10 mouse cellular contexts compared by ENCODE assay signal in genomic region chr7:67776636-67777305, GRCm38 (mm10). TPM values are rescaled to one million over a fixed set of nuclear protein-coding genes. Genes with fewer than 3 reads are reported as not detected.
DNase-seq lines count a peak whose midpoint lies in the region; ATAC-seq and TF ChIP-seq lines count a peak whose summit lies in the region.
"Had no signal": no experiment of that assay in that cellular context is flagged by ENCODE, and none has a peak within 500 bp of the region (broad histone marks: within the 10 kb centered on the region; RNA-seq: fewer than 3 reads in every experiment).

No protein-coding gene starts in this region.

- H3K4me1 ChIP-seq in hindbrain, embryonic 16.5 days (ENCODE audit: control insufficient read depth, insufficient read depth, low read depth, low read length), result no peaks in the 10 kb centered on the region
- H3K4me1 ChIP-seq in hindbrain, embryonic 12.5 days, result peaks cover 3% of the 10 kb centered on the region; the same call in 1 of the 2 replicates
- H3K4me1 ChIP-seq in neural tube, embryonic 11.5 days (ENCODE audit: control insufficient read depth, insufficient read depth, low read length), result no peaks in the 10 kb centered on the region
- H3K4me1 ChIP-seq in kidney, postnatal 0 days (replicated peaks; ENCODE audit: insufficient read depth, low read length), result 0 out of 2 replicates have a peak, but pooled peaks cover 6% of the 10 kb centered on the region
- H3K4me1 ChIP-seq in stomach, postnatal 0 days (replicated peaks; ENCODE audit: control insufficient read depth, insufficient read depth), result no peaks in the 10 kb centered on the region
- peaks cover 18% of the 10 kb centered on the region; the same call in 1 of the 2 replicates for H3K4me1 ChIP-seq in heart, embryonic 10.5 days

- no peak overlapping the region for H3K27ac ChIP-seq in hindbrain, embryonic 16.5 days (ENCODE audit: low read depth, low read length)
- H3K27ac ChIP-seq in hindbrain, embryonic 12.5 days, result no peak overlapping the region
- no peak overlapping the region for H3K27ac ChIP-seq in neural tube, embryonic 11.5 days (ENCODE audit: low read depth, low read length)
- H3K27ac ChIP-seq in kidney, postnatal 0 days, result no peak overlapping the region
- H3K27ac ChIP-seq in stomach, postnatal 0 days (replicated peaks), result no peak overlapping the region
- H3K27ac ChIP-seq in heart, embryonic 10.5 days, result no peak overlapping the region

- 0 out of 2 replicates have a peak, but pooled peaks have one; percentile 20 for ATAC-seq in hindbrain, embryonic 16.5 days
- ATAC-seq in hindbrain, embryonic 12.5 days (ENCODE audit: low FRiP score), result no peak
- ATAC-seq in neural tube, embryonic 11.5 days (ENCODE audit: insufficient read depth, low FRiP score, low TSS enrichment), result no peak
- no peak for ATAC-seq in kidney, postnatal 0 days (replicated peaks; ENCODE audit: low FRiP score, low read depth)
- ATAC-seq in stomach, postnatal 0 days (ENCODE audit: low FRiP score, low TSS enrichment), result no peak

- H3K9me3 ChIP-seq in hindbrain, embryonic 16.5 days (ENCODE audit: control insufficient read depth, low read length), result no peaks in the 10 kb centered on the region
- H3K9me3 ChIP-seq in hindbrain, embryonic 12.5 days (replicated peaks), result no peaks in the 10 kb centered on the region
- no peaks in the 10 kb centered on the region for H3K9me3 ChIP-seq in neural tube, embryonic 11.5 days (ENCODE audit: control insufficient read depth, low read length)
- no peaks in the 10 kb centered on the region for H3K9me3 ChIP-seq in kidney, postnatal 0 days (replicated peaks; ENCODE audit: low read length)
- H3K9me3 ChIP-seq in stomach, postnatal 0 days (ENCODE audit: control insufficient read depth, low read length), result no peaks in the 10 kb centered on the region
- H3K9me3 ChIP-seq in heart, embryonic 10.5 days, result no peaks in the 10 kb centered on the region

- H3K36me3 ChIP-seq in hindbrain, embryonic 16.5 days (ENCODE audit: control insufficient read depth, insufficient read depth, low read length), result no peaks in the 10 kb centered on the region
- no peaks in the 10 kb centered on the region for H3K36me3 ChIP-seq in hindbrain, embryonic 12.5 days
- H3K36me3 ChIP-seq in neural tube, embryonic 11.5 days (ENCODE audit: control insufficient read depth, insufficient read depth, low read length), result no peaks in the 10 kb centered on the region
- no peaks in the 10 kb centered on the region for H3K36me3 ChIP-seq in kidney, postnatal 0 days (ENCODE audit: insufficient read depth, low read length)
- no peaks in the 10 kb centered on the region for H3K36me3 ChIP-seq in stomach, postnatal 0 days (ENCODE audit: control insufficient read depth, insufficient read depth, low read length)
- H3K36me3 ChIP-seq in heart, embryonic 10.5 days, result no peaks in the 10 kb centered on the region

- TF ChIP-seq EP300 in stomach, postnatal 0 days (optimal IDR thresholded peaks at IDR 0.05), result no peak

- TF ChIP-seq CTCF in kidney, postnatal 0 days (IDR thresholded peaks at IDR 0.05; ENCODE audit: low read depth), result no peak
- TF ChIP-seq CTCF in stomach, postnatal 0 days (IDR thresholded peaks at IDR 0.05; ENCODE audit: low read depth), result no peak

- H3K9ac ChIP-seq in hindbrain, embryonic 16.5 days (ENCODE audit: low read depth, low read length), result no peak overlapping the region
- no peak overlapping the region for H3K9ac ChIP-seq in hindbrain, embryonic 12.5 days
- H3K9ac ChIP-seq in neural tube, embryonic 11.5 days (ENCODE audit: low read length), result no peak overlapping the region
- no peak overlapping the region for H3K9ac ChIP-seq in kidney, postnatal 0 days (ENCODE audit: low read depth, low read length)
- H3K9ac ChIP-seq in stomach, postnatal 0 days (ENCODE audit: low read length), result no peak overlapping the region

- WGBS in hindbrain, embryonic 16.5 days, result 43% methylated on average over 12 of the region's 12 CpGs
- WGBS in hindbrain, embryonic 12.5 days, result 54% methylated on average over 12 of the region's 12 CpGs
- 54% methylated on average over 12 of the region's 12 CpGs for WGBS in neural tube, embryonic 11.5 days
- 17% methylated on average over 12 of the region's 12 CpGs for WGBS in kidney, postnatal 0 days
- WGBS in stomach, postnatal 0 days, result 50% methylated on average over 12 of the region's 12 CpGs
- 53% methylated on average over 12 of the region's 12 CpGs for WGBS in heart, embryonic 10.5 days

- no peak overlapping the region for H3K4me3 ChIP-seq in hindbrain, embryonic 16.5 days (ENCODE audit: low read length)
- no peak overlapping the region for H3K4me3 ChIP-seq in hindbrain, embryonic 12.5 days
- no peak overlapping the region for H3K4me3 ChIP-seq in neural tube, embryonic 11.5 days (ENCODE audit: low read depth, low read length)
- no peak overlapping the region for H3K4me3 ChIP-seq in kidney, postnatal 0 days (replicated peaks; ENCODE audit: low read depth, low read length)
- H3K4me3 ChIP-seq in stomach, postnatal 0 days (ENCODE audit: low read depth, low read length), result no peak overlapping the region
- no peak overlapping the region for H3K4me3 ChIP-seq in heart, embryonic 10.5 days

- no peak overlapping the region for H3K4me2 ChIP-seq in hindbrain, embryonic 16.5 days (ENCODE audit: low read length)
- no peak overlapping the region for H3K4me2 ChIP-seq in hindbrain, embryonic 12.5 days (replicated peaks)
- H3K4me2 ChIP-seq in neural tube, embryonic 11.5 days (ENCODE audit: low read depth), result no peak overlapping the region
- peak overlapping the region; percentile 27 for H3K4me2 ChIP-seq in kidney, postnatal 0 days (ENCODE audit: low read length)
- H3K4me2 ChIP-seq in stomach, postnatal 0 days (replicated peaks; ENCODE audit: low read depth), result 0 out of 2 replicates have a peak overlapping the region, but pooled peaks have one; percentile 11

- peak; percentile 16 for DNase-seq in neural tube, embryonic 11.5 days (ENCODE audit: low spot score)
- DNase-seq in neural tube, embryonic 10.5 days (ENCODE audit: extremely low spot score, low spot score), result no peak
- peak; percentile 56 for DNase-seq in kidney, postnatal 0 days (ENCODE audit: low spot score)
- no peak for DNase-seq in stomach, postnatal 0 days (ENCODE audit: low spot score)
- no peak for DNase-seq in heart, embryonic 10.5 days (ENCODE audit: low spot score)
- DNase-seq: cerebellum, postnatal 25 days; lung, postnatal 10 days; thymus, postnatal 25 days had no signal

- no peaks in the 10 kb centered on the region for H3K27me3 ChIP-seq in hindbrain, embryonic 16.5 days (replicated peaks; ENCODE audit: control insufficient read depth, insufficient read depth, low read length)
- no peaks in the 10 kb centered on the region for H3K27me3 ChIP-seq in hindbrain, embryonic 12.5 days
- no peaks in the 10 kb centered on the region for H3K27me3 ChIP-seq in neural tube, embryonic 11.5 days (ENCODE audit: control insufficient read depth, insufficient read depth, low read length)
- H3K27me3 ChIP-seq in kidney, postnatal 0 days (ENCODE audit: insufficient read depth, low read length), result no peaks in the 10 kb centered on the region
- no peaks in the 10 kb centered on the region for H3K27me3 ChIP-seq in stomach, postnatal 0 days (ENCODE audit: control insufficient read depth, insufficient read depth, low read length)
- peaks cover 6% of the 10 kb centered on the region; the same call in 1 of the 2 replicates for H3K27me3 ChIP-seq in heart, embryonic 10.5 days (ENCODE audit: insufficient read depth, poor library complexity, severe bottlenecking)

RNA-seq across cellular contexts. Expression of gene Synm, which starts 17.2 kb away (rescaled TPM):
- polyA plus RNA-seq in hindbrain, embryonic 16.5 days (2015; fragmentation: Nextera tagmentation; extraction: Ambion mirVana), result 6.0 and 7.1 TPM in 2 replicates
- polyA plus RNA-seq in hindbrain, embryonic 12.5 days (2016; fragmentation: Nextera tagmentation; extraction: Ambion mirVana), result 5.9 and 6.8 TPM in 2 replicates
- polyA plus RNA-seq in neural tube, embryonic 11.5 days (2014; fragmentation: Nextera tagmentation; extraction: Ambion mirVana), result 3.8 and 5.8 TPM in 2 replicates
- 0.60 and 1.2 TPM in 2 replicates for polyA plus RNA-seq in kidney, postnatal 0 days (2015; fragmentation: Nextera tagmentation; extraction: Ambion mirVana)
- polyA plus RNA-seq in stomach, postnatal 0 days (2015; fragmentation: Nextera tagmentation; extraction: Ambion mirVana), result 13.7 and 17.1 TPM in 2 replicates
- 5.1 and 7.1 TPM in 2 replicates for polyA plus RNA-seq in heart, embryonic 10.5 days (2016; fragmentation: Nextera tagmentation; extraction: Ambion mirVana)

Comparison
In these comparisons a context has a peak if more than half of its experiments do, and no peak if none do; other contexts are left out.
1. DNase-seq: peak in neural tube, embryonic 11.5 days (single experiment) and kidney, postnatal 0 days (single experiment); none in neural tube, embryonic 10.5 days (single experiment), stomach, postnatal 0 days (single experiment) and heart, embryonic 10.5 days (single experiment).
2. H3K4me2 ChIP-seq: peak in kidney, postnatal 0 days (single experiment) and stomach, postnatal 0 days (single experiment); none in hindbrain, embryonic 16.5 days (single experiment), hindbrain, embryonic 12.5 days (single experiment) and neural tube, embryonic 11.5 days (single experiment).